Mouse (Mus musculus) olfactory bulb, adult 2 months (tissue): ENCODE data around the gene Dytn.

Experiments used
- CTCF ChIP-seq: fragments of 200-500 bp; IDR thresholded peaks from 2 replicates; pipeline ENCODE4 v1.5.1; 2012; ENCODE audit warnings: low read depth, mild to moderate bottlenecking, low read length, moderate library complexity; ENCODE audit not compliant: insufficient read depth
- POLR2A ChIP-seq: fragments of 200-500 bp; IDR thresholded peaks from 2 replicates; pipeline ENCODE4 v1.6.1; 2012; ENCODE audit warnings: mild to moderate bottlenecking, low read depth, low read length, moderate library complexity; ENCODE audit not compliant: insufficient read depth

- TF ChIP-seq CTCF, result no peak
- no peak for TF ChIP-seq POLR2A
Measured at GRCm38 (mm10) chr1:63720161-63720560, 33.4 kb upstream of the Dytn start.
